Mouse (Mus musculus) 416B (cell line): ENCODE results near the gene Gm11032.
"Not testable (repeated sequence)": the region's sequence is repeated elsewhere in the genome, so short reads cannot be mapped to it uniquely, and the experiment has no call there.

ENCODE experiments used
- DNase-seq: peaks from one replicate; pipeline ENCODE4 v3.0.0; 2011; ENCODE audit warnings: low read depth

The Gm11032 gene

GRCm38 (mm10) chr11:4625931-4626330 lies 6.1 kb downstream of the Gm11032 start:
- no peak for DNase-seq

GRCm38 (mm10) chr11:4627636-4628035 lies 7.8 kb downstream of the Gm11032 start:
- no peak for DNase-seq

GRCm38 (mm10) chr11:4629861-4630280 lies 10.0 kb downstream of the Gm11032 start:
- no peak for DNase-seq

DNA sequence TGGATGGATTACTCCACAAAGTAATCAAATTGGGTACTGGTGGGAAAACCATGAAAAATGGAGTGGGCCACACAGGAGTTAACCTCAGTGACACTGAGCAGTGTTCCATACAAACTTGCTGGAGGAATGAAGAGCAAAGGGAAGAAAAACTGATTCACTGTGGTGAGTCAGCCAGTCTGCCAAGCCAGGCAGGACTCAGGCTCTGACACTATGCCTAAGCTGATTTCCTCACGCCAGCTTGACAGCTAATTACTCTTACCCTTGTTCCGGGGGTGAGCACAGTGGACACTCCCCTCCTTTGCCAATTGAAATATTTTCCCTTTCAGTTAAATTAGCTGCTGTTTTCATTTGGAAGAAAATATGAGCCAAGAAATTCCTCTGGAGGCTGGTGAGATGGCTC lies 13.6 kb downstream of the Gm11032 start:
- peak; percentile 63 for DNase-seq

DNA sequence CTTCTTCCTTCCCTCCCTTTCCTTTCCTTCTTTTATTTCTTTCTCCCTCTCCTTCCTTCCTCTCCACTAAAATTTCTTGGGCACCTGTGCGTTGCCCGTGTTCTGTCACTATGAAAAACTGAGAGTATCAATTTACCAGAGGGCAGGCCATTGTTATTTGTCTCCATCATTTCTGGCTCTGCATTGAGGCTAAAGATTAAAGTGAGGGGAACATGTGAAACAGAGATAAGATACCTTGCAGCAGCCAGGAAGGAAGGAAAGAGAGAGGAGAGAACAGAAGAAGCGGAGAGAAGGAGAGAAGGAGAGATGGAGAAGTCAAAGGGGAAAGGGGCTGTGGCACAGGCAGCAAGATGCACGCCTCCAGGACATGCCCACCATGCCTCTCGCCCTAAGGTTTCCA lies 14.5 kb downstream of the Gm11032 start:
- no peak for DNase-seq

GRCm38 (mm10) chr11:4636782-4637342 lies 17.0 kb downstream of the Gm11032 start:
- DNase-seq, result no peak

DNA sequence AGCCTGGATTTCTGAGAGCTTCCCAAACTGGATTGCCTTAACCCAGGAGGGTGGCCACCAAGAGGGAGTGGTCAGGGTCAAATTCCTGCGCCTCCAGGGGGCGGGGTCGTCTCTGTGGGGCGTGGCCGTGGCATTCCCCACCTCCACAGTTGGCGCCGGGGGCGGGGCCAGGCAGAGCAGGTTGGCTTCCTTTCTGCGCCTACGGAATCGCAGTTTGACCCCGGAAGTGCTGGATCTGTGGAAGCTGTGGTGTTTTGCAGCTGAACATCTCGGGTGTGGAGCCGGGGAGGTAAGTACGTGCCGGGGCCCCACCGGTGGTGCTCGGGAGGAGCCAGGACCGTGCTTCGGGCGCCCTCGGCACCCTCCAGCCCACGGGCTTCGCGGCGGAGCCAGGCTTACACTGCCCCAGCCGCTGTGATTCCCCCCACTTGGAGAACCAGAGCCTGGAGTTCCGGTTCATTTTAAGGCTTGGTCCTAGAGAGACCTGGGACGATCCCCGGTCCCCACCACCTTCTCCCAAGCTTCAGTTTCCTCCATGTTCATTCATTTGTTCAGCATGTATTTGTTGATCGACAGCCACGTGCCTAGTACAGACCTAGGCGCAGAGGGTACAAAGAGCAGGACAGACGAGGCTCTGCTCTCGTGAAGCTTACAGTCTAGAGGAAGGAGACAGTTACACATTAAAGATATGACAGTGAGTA lies 17.8 kb downstream of the Gm11032 start, which contains the start of gene Ascc2:
TSS of gene Ascc2 (plus strand) at position 214 of the 701 bp plus-strand sequence.
- DNase-seq, result peak; percentile 92

GRCm38 (mm10) chr11:4638261-4638660 lies 18.4 kb downstream of the Gm11032 start:
- peak; percentile 43 for DNase-seq

DNA sequence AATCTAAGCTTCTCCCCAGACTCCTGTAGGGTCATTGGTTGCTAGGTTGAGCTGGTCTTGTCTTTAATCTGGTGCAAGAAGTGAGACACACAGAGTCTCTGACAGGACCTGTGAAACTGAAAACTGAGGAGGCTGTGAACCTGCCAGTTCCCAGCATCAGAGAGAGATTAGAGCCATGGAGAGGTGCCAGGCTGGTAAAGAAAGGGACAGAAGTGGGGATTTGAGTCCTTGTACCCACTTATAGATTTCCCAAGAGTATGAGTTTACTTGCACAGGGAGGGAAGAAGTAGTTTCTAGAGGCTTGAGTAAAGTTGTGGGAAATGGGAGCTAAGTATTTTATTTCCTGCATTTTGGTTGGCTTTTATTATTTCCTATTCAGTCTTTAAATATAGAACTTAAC lies 21.3 kb downstream of the Gm11032 start:
- DNase-seq, result no peak

DNA sequence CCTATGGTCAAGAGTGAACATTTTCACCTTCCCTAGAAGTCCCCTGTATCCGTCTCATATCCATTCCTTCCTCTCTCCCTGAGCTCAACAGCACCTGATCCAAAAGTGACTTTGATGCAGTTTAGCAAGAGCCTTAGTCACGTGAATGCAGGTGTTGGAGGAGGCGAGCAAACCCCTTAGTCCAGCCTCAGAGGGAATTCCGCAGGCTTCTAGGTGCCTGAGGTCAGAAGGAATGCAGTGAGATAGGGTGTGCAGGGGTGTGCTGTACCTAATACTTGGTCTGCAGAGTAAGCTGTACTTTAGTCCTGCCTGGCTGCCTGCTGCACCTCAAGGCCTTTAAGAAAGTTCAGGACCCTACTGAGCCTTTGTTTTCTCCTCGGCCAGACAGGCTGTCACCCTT lies 23.9 kb downstream of the Gm11032 start:
- DNase-seq, result no peak

DNA sequence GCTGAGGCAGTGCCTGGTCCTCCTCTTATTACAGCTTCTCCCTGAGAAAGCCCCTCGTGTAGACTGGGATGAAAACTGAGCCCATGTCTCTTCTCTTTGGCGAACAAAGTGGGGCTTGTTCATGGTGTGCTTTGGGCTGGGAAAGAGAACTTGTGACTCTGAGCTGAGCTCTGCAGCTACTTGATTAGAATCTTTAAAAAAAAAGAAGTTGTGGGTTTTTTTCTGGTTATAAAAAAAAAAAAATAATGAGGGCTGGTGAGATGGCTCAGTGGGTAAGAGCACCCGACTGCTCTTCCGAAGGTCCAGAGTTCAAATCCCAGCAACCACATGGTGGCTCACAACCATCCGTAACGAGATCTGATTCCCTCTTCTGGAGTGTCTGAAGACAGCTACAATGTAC lies 25.3 kb downstream of the Gm11032 start:
- DNase-seq, result not testable (repeated sequence)

DNA sequence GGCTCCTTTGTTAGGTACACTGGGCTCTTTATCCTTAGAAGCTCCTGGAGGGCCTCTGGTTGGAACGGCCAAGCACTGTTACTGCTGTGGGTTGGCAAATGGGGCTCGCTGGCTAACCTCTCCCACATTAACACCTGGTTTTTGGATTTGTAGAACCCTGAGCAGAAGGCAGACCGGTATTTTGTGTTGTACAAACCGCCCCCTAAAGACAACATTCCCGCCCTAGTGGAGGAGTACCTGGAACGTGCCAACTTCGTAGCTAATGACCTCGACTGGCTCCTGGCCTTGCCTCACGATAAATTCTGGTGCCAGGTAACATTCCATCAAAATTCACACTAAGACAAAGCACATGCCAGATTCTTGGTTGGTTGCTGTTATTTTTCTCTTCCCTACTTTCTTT lies 26.5 kb downstream of the Gm11032 start:
- DNase-seq, result no peak

DNA sequence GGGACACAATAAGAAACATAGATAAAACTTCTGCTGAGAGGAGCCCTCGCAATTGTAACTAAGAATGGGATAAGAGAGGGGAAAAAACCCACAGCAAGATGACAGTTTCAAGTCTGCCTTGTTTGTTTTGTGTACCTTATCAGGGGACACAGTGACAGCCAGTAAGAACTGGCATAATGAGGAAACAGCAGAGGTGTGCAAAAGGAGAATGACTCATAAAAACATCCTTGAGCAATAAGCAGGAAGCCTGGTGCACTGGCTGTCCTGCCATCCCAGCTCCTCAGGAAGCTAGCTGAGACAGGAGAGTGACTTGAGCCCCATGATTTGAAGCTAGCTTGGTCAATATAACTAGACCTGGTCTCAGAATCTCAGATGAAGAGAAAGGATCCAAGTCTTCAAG lies 40.0 kb downstream of the Gm11032 start:
- DNase-seq, result peak; percentile 87

- DNase-seq, result no peak
These were observed 40.6 kb downstream of the Gm11032 start for GRCm38 (mm10) chr11:4660309-4661025.

- peak; percentile 89 for DNase-seq
These were observed 41.5 kb downstream of the Gm11032 start for GRCm38 (mm10) chr11:4661324-4661723.

- DNase-seq, result no peak
These were observed 42.1 kb downstream of the Gm11032 start for GRCm38 (mm10) chr11:4661871-4662495.

DNA sequence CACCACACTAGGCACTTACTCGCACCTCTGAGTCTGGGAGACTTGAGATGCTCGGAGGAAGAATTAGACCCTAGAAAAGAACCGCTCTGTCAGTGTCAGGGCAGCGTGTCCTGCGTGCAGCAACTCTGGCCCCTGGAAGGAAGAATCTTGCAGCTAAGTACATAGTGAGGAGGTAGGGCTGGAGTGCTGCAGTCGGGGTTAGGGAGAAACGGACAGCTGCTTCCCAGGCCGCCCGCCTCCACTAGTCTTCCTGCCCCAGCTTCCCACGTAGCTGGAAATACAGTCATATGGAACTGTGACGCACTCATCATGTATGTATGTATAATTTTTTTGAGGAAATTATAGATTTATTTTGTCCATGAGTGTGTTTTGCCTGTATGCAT lies 42.6 kb downstream of the Gm11032 start:
- no peak for DNase-seq
